Mouse (Mus musculus) spleen, adult 2 months (tissue): ENCODE measurements around the gene Wnt11.

Experiments
- CTCF ChIP-seq: fragments of 200-500 bp; IDR thresholded peaks from 2 replicates; pipeline ENCODE4 v1.5.1; 2011; ENCODE audit warnings: mild to moderate bottlenecking, inconsistent platforms; ENCODE audit not compliant: insufficient read depth, insufficient read length, insufficient replicate concordance; ENCODE audit errors: extremely low read depth
- POLR2A ChIP-seq: fragments of 200-500 bp; IDR thresholded peaks from 2 replicates; pipeline ENCODE4 v1.6.1; 2011; ENCODE audit warnings: low read depth, low read length, inconsistent platforms

DNA sequence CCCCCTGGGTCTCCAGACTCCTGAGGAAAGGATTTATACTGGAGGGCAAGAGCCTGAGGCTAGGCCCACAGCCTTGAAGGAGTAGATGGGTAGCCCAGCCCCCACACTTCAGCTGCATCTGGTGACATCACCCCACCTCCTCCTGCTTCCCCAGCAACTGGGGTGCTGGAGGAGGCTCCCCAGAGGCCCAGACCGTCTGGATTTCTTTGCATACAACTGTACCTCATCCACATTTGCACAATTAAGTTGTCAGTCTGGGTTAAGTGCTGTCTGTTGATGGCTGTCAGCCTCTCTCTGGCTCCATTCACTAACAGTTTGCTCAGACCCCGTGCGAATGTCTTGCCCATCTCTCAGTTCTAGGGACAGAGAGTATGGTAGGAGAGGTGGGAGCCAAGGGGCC is 6.9 kb upstream of the Wnt11 start:
- TF ChIP-seq CTCF (no peak), POLR2A (no peak)
